Mouse (Mus musculus): Measurements from ENCODE around the gene Hoxc6.

The Hoxc6 gene

DNA sequence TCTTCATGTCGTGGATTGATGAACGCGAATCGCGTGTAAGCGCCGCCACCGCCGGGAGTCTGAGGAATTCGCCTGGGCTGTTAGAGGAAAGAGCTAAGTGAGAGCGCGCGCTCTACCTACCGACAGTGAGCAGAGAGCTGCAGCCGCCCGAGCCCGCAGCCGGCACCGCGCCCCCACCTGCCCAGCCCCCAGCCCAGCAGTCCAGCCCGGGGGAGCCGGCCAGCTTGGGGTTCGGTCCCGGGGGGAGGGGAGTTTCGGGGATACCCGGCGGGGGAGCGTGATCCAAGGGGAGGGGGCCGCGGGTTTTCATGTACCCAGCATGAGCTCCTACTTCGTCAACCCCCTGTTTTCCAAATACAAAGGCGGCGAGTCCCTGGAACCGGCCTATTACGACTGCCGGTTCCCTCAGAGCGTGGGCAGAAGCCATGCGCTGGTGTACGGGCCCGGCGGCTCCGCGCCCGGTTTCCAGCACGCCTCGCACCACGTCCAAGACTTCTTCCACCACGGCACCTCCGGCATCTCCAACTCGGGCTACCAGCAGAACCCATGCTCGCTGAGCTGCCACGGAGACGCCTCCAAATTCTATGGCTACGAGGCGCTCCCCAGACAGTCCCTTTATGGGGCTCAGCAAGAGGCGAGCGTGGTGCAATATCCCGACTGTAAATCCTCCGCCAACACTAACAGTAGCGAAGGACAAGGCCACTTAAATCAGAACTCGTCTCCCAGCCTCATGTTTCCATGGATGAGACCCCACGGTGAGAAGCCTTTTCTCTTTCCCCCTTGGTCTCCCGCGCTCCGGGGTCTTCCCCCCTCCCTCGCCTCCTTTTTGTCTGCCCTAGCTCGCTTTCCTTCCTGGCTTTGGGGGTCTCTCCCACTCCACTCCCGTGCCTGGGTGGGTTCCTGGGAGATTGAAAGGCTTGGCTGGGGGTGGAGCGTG, 7.3 kb upstream of the Hoxc6 start, which contains the start of gene Hoxc8:
Gene Hoxc8 (plus strand): TSS at position 147 of the 937 bp plus-strand sequence.
- no peak for DNase-seq (ENCODE audit: low spot score in 2 of 2)

DNA sequence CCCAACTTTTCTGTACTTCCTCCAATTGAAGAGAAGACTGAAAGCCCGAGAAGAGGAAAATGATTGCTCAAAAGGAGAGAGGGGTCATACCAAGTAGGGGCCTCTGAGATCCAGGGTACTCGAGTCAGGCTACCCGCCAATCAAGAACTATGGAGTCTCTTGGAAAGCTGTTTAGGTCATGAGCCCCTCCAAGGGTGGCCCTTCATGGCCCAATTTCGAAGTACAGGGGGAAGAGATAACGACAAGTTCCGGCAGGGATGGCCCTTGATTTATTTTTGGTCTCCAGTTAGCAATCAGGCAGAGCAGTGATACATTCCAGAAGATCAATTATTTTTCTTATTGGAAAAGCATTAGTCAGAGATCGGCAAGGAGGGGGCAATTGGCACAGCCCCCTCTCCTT, 6.3 kb upstream of the Hoxc6 start:
- no peak for DNase-seq (ENCODE audit: low spot score in 2 of 2)

DNA sequence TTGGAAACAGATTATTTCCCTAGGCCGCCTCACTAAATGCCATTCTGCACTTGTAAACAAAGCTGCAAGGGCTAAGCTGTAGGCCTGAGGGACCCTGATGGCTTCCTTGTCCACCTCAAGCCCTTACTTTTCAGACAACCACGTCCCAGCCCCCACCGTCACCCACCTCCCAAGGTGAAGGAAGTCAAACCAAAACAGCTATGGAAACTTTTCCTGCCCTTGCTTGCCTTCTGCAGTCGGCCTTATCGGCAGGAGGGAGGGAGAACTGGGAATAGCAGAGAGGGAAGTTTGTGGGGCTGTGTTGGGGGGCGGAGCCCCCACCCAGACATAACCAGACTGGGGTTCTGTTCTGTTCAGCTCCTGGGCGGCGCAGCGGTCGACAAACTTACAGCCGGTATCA, 5.9 kb upstream of the Hoxc6 start:
- DNase-seq (ENCODE audit: low spot score in 2 of 2) = no peak

DNA sequence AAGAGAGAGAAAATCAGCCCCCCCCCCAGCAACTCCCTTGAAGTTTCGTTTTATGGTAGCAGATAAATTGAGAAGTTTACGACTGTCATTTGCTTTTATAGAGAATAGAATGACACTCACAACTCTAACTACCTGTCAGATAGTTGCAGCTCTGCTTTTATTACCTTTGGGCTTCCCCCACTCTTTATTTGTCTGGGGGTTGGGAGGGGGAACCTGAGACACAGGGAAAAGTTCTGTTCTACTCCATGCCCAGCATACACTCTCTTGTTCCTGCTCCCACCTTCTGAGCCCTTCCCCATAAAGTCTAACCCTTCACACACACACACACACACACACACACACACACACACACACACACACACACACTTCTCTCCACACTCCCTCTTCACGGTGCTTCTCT, 5.2 kb upstream of the Hoxc6 start:
- DNase-seq (ENCODE audit: low spot score in 2 of 2) = no peak

DNA sequence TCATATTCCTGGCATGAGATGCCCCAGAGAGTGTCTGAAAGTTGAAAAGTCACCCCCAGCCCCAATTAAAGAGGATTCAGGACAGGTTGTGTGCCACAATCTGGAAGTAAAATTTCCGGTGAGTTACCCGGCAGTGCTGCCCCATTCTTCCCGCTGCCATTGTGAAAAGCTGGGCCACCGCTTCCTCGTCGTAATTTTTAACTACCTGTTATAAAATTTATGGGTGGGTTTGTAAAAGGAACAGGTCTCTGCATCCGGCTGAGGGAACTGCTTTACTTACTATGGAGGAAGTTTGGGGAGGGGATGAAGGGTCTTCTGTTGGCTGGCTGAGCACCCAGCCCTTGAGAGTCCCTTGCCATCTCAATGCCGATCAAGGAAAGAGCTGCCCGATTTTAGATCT, 1.5 kb upstream of the Hoxc6 start:
- no peak for DNase-seq (ENCODE audit: low spot score in 2 of 2)

DNA sequence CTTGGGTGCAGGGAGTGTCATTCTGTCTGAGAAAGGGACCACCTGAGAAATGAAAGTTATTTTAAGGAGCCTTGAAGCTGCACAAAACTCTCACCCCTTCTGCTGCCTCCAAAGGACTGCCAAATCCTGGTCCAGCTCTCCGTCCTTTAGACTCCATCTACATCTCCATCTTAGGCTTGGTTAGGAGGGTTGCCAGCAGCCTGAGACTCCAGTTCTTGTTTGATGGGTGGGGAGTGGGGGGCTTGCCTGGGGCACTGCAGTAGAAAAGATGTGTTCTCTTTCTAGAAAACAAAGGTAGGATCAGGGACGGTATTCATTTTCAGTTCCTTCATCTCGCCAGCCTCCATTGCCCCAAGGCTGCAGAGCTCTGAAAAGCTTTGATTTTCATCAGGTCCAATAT, 626 bp upstream of the Hoxc6 start:
- DNase-seq (ENCODE audit: low spot score in 2 of 2) = no peak

DNA sequence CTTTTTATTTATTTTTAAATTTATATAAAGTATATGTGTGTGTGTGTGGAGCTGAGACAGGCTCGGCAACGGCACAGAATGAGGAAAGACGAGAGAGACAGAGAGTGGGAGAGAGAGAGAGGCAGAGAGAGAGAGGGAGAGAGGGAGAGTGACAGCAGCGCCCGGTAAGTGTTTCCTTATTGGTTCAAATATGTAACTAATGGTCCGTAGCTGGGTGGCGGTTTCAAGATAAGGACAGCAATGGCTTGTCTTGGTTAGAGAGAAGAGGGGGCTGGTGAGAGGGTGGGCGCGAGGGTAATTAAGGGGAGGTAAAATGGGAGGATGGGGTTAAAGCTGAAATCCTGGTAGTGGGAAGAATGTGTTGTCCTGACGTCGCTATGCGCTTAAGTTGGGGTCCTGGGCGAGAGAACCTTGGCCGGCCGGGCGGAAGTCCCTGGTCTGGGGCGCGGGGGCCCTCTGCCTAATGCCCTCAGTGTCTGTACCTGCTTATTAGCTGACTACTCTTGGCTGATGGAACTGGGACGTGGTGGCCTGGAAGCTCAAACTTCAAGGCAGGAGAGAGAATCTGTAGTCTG, 638 bp downstream of the Hoxc6 start:
- no peak for DNase-seq (ENCODE audit: low spot score in 2 of 2)

DNA sequence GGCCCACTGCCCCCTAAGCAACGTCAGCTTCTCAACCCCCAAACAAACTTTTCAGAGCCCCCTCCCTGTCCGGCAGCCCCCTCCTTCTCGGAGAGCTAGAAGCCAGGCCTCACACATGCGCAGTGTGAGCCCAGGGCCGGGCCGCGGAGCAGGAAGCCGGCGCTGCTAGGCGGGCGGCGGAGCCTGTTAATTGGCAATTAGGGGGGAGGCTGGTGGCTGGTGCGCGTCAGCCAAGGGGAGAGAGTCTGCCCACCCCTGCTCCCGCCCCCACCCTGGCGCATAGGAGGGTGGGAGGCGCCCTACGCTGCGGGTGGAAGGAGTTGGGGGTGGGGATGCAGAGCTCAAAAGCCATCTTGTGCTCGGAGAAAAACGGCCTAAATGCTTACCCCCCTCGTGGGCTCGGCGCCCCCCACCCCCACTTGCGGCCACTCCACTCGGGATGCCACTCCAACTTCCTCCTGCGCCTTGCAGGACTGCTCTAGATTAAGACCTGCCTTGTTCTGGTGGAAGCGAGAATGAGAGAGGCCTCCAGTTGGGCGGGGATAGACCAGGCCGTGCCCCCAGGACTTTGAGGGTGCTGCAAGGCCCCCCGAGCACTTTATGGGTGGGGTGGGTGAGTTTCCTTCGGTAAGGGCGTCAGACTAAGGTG, 1.2 kb downstream of the Hoxc6 start:
- DNase-seq (ENCODE audit: low spot score in 2 of 2) = no peak

DNA sequence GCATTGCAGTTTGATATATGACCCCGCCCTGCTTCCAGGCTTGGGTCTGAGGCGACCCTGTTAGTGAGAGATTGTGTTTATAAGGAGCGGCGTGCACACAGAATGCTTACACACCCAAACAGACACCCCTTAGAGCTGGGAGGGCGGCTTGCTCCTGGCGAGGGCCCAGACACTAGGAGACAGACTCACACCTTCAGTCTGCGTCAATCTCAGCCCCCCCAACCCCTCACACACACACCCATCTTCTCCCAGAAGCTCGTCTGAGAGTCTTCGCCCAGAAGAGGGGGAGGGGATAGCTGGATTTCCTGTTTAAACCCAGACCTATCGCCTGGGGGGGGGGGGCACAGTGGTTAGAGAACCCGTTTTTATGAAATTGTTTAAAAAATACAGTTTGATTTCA, 1.9 kb downstream of the Hoxc6 start:
- DNase-seq (ENCODE audit: low spot score in 2 of 2) = no peak

DNA sequence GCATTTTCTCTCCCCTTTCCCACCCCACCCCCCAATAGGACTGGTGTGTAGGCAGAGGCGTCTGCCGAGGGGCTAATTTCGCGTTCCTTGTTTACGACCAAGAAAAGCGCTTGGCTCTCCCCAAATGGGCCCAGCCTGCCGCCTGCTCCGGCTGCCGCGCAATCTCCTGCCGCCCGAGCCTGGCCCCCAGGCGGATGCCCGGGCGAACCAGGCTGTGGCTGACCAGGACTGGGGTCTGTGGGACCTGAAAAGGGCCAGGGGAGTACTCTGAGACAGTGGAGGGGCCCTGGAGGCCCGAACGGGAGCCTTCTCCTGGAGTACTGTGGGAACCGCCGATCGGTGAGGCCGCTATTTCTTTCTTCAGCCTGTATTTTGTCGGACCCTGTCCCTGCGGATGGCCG, 2.4 kb downstream of the Hoxc6 start:
- DNase-seq (ENCODE audit: low spot score in 2 of 2) = no peak

DNA sequence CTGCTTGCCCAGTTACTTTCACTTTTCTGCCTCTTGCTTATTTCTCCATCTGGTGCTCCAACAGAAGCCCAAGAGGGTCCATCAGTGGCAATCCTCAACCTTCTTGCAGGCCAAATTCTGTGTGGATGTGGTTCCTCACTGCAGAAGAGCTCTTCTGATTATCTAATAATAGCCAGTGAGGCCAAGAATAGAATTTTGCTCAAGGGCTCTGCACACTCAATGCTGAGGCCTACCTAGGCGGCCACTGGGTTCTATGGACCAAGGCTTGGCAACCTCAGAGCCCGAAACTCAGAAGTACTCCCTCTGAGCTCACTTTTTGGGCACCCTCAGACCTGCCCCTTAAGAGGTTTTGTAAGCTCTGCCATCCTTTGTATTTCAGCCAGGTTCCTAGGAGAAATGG, 3.3 kb downstream of the Hoxc6 start:
- DNase-seq (ENCODE audit: low spot score in 2 of 2) = no peak

DNA sequence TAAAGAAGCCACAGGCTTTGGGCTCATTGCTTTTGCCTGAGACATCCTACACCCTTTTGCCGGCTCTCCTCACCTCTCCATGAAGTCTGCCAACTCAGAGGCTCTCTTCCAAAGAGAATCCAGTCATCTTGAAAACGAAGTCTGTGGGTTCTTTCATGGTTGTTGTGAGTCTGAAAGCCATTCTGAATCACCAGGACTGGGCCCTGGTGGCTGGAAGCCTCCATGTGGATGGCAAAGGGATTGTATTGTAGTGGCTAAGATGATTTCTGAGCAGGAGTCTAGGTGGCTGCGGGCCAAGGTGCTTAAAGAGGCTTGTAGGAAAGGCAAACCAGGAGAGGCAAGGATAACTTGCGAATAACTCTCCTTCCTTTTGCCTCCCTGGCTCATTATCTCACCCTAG, 4.1 kb downstream of the Hoxc6 start:
- no peak for DNase-seq (ENCODE audit: low spot score in 2 of 2)

DNA sequence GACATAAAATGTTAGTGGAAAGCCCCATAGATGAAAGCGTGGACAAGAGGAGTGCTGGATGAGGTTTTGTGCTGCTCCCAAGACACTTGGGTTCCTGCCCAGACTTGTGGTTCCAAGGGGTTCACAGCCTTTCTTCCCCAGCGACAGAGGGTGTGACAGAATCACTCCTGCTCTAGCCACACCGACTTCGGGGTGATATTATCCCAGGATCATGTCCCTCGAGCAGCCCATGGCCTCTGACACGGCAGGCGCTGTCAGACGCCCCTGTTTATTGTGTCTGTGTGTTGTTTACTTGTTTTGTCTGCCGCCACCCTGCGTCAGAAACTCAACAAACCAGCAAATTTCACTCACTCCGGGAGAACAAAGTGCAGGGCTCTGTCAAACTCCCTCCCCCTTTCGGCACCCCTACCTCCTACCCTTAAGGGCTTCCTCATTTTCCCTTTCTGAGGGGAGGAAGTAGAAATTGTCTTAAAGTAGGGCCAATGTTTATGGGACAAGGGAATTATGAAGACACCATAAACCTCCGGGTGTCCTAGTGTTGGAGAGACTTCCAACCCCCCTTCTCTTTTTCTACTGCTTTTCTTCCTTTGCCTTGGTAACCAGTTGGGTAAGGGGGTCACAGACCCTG, 4.9 kb downstream of the Hoxc6 start:
- no peak for DNase-seq (ENCODE audit: low spot score in 2 of 2)

DNA sequence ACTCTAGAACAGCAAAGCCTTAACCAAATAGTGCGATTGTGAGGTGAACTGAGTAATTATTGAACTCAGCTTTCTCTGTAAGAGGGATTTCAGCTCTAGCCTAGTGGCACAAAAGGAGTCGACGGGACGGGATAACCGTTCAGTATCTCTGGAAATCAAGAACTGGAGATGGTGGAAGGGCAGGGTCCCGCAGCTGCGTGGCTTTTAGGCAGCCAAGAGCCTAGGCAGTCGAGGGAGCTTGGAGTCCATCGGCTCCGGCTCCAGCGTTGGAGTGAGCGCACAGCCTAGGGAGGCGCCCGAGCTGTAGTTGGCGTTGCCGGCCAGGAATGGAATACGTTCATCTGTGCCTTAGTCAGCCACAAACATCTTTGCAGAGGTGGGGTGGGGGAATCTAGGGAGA, 7.3 kb downstream of the Hoxc6 start:
- DNase-seq (ENCODE audit: low spot score in 2 of 2) = no peak

DNA sequence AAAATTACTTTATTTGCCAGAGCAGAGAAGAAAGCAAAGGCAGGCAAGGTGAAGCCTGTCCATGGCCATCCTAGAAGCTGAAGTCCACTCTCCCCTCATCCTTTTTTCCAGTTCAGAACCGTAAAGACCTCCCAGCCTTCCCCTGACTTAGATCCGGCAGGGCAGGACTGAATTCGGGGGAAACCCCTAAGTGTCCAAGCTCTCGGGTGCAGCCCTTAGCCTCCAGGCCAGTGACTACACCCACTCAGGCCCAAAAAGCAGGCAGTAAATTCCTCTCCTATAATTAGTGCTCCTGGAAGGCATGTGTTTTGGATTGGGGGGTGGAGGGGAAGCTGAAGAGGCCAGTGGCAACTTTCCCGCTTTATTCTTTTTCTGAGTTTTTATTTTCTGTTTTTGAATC, 7.7 kb downstream of the Hoxc6 start:
- DNase-seq (ENCODE audit: low spot score in 2 of 2) = no peak

DNA sequence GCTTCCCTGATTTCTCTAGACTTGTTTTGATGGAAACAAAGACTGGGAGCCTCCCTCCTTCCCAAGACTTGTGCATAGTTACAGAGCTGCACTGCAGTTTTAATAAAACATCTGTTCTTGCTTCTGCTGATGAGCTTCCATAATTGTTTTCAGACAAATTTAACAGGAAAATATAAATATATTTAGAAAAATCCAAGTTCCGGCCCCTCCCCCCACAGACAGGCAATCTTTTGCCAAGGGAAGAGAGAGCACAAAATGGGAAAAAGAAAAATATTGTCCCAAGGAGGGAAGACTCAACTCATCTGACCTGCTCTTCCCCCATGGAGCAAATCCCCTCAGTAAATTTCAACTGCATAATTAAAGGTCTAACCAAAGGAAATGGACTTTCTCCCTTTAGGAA, 8.3 kb downstream of the Hoxc6 start:
- no peak for DNase-seq (ENCODE audit: low spot score in 2 of 2)

DNA sequence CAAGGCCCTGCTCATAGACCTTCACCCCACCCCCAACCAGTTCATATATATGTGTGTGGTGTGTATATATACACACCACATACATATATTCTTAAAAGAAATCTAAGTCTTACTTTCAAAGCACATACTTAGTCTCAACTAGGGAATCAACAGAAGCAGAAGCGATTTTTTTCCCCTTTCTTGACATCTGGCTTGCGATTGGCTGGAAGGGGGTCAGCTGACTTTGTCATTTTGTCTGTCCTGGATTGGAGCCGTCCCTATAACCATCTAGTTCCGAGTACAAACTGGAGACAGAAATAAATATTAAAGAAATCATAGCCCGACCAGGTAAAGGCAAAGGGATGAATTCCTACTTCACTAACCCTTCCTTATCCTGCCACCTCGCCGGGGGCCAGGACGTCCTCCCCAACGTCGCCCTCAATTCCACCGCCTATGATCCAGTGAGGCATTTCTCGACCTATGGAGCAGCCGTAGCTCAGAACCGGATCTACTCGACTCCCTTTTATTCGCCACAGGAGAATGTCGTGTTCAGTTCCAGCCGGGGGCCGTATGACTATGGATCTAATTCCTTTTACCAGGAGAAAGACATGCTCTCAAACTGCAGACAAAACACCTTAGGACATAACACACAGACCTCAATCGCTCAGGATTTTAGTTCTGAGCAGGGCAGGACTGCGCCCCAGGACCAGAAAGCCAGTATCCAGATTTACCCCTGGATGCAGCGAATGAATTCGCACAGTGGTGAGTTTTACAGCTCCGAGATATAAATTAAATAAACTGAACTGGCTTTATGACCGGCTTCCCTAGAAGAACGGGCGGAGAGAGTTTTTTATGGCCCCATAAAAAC, 11.4 kb downstream of the Hoxc6 start:
- no peak for DNase-seq (ENCODE audit: low spot score in 2 of 2)

DNA sequence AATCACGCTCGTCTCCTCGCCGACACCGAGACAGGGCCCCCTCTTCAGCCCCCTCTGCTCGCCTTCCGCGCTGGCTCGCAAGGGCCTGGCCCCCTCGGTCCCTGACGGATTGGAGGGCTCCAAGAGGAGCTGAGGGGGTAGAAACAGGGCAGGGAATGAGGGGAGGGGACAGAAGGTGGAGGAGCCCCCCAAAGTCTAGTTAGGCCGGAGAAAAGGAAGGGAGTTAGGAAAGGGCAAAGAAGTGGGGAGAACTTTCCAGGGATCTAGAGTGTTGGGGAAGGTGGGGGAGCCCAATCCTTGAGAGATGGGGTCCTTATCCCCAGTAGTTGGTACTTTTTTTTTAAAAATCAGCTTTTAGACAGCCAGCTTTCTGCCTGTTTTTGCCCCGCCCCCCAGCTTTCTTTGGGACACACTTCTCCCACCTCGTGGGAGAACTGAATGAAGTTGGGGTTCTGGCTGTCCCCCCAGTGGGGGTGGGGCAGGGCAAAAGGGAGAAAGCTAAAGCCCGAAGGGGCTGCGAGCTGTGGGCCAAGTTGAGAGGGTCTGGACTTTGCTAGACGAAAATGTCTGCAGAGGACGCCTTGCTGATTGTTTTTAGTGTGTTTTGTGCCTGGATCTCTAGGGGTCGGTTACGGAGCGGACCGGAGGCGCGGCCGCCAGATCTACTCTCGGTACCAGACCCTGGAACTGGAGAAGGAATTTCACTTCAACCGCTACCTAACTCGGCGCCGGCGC, 12.2 kb downstream of the Hoxc6 start:
- DNase-seq (ENCODE audit: low spot score in 2 of 2) = no peak

DNA sequence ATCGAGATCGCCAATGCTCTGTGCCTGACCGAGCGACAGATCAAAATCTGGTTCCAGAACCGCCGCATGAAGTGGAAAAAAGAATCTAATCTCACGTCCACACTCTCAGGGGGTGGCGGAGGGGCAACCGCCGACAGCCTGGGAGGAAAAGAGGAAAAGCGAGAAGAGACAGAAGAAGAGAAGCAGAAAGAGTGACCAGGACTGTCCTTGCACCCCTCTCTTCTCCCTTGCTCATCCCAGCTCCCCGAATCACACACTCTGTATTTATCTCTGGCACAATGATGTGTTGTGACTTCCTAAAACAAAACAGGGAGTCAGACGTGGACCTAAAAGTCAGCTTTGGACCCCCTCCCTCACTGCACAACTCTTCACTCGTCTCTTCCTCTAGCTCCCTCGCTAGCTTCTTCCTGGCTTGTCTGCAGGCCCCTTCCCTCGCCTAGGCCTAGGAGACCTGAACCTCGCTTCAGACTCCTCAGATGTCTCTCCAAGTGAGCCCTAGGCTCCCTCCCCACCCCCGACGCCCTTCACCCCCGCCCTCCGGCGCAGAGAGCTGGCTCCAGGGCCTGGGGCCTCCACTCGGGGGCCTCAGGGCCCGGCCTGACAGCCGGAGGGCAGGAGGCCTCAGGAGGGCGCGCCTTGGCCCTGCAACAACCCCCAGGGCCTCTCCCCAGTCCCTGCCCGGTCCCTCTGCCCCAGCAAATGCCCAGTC, 12.9 kb downstream of the Hoxc6 start:
- DNase-seq (ENCODE audit: low spot score in 2 of 2) = no peak

DNA sequence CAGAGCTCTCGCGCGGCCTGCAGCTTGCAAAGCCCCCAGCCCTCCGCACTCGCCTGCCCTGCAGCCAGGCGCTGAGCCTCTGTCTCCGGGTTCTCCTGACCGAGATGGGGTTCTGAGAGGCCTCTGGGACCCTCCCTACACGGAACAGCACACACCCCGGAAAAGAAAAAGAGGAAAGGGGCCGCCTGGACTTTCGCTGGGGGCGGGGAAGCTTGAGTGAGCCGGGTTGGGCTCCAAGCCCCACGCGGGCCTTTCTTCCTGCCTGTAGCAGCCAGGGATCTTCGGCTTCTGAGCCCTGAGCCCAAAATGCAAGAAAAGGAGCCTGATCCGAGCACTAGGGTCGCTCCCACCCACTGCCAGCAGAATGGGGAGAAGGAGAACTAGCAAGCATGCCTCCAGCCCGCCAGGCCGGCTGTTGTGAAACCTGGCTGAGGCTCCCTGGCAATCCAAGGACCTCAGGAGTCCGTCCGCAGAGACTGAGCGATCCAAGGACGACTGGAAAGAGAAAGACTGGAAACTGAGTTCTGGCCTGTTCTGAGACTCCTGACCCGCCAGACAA, 13.9 kb downstream of the Hoxc6 start:
- DNase-seq (ENCODE audit: low spot score in 2 of 2) = no peak
